Mouse (Mus musculus) olfactory bulb, adult 2 months (tissue): ENCODE measurements around the gene Nt5c2.

Experiments used
- CTCF ChIP-seq: fragments of 200-500 bp; IDR thresholded peaks from 2 replicates; pipeline ENCODE4 v1.5.1; 2012; ENCODE audit warnings: low read depth, mild to moderate bottlenecking, low read length, moderate library complexity; ENCODE audit not compliant: insufficient read depth
- POLR2A ChIP-seq: fragments of 200-500 bp; IDR thresholded peaks from 2 replicates; pipeline ENCODE4 v1.6.1; 2012; ENCODE audit warnings: mild to moderate bottlenecking, low read depth, low read length, moderate library complexity; ENCODE audit not compliant: insufficient read depth

DNA sequence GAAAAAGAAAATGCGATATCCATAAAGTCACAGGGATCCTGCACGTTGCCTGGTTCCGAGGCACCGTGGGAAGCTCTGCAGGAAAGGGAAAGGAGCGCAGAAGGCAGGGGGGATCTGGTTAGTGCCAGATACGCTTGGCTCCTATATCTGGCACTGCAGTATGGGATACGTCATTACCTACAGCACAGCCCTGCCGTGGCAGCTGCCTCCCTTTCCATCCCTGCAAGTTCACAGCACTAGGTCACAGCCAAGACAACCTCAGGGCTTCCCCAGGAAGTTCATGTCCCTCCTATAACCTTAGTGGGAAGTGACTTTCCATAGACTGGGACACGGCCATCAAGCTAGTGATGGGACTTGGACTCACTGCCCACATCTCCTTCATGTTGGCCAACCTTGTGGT, 18.9 kb downstream of the Nt5c2 start:
- no peak for TF ChIP-seq CTCF
- no peak for TF ChIP-seq POLR2A
